Mouse (Mus musculus) cerebellum, adult 2 months (tissue): ENCODE results near the gene Slc26a9.

Experiments used
- CTCF ChIP-seq: fragments of 200-500 bp; IDR thresholded peaks from 2 replicates; pipeline ENCODE4 v1.5.1; 2011; ENCODE audit warnings: low read depth, mild to moderate bottlenecking, control low read depth, low read length, moderate library complexity, borderline replicate concordance; ENCODE audit not compliant: insufficient read depth
- POLR2A ChIP-seq: fragments of 200-500 bp; IDR thresholded peaks from 2 replicates; pipeline ENCODE4 v1.6.1; 2011; ENCODE audit warnings: low read length, control low read depth, borderline replicate concordance; ENCODE audit not compliant: insufficient read depth

DNA sequence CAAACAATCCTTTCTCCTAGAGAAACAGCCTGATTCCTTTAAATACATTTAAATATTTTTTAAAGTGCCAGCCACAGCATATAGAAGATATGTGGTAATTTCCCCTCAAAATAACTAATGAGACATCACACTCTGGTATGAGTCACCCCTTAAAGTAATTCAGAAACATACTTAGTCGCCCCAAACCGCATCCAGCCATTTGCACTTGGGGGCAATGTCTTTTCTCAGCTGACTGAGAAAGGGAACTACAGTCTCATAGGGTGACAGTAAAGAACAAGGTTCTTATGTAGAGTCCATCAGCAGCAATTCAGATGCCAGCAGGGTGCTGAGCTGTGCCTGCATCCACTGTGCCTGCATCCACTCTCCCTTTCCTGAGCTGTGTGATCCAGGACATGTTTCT, 40.3 kb upstream of the Slc26a9 start:
- no peak for TF ChIP-seq CTCF
- no peak for TF ChIP-seq POLR2A
